Mouse (Mus musculus): ENCODE data around the gene Lman1l.
A peak's percentile ranks its signal among the peaks of the same experiment; 100 is the strongest.

The Lman1l gene

GRCm38 (mm10) chr9:57575577-57575976, 45.0 kb downstream of the Lman1l start:
- no peak for DNase-seq

GRCm38 (mm10) chr9:57574397-57574796, 46.2 kb downstream of the Lman1l start:
- no peak for DNase-seq

GRCm38 (mm10) chr9:57568500-57568899, 52.1 kb downstream of the Lman1l start:
- DNase-seq = no peak

- no peak for DNase-seq
Observed at GRCm38 (mm10) chr9:57566846-57567245, 53.7 kb downstream of the Lman1l start.

- DNase-seq = no peak
Observed at GRCm38 (mm10) chr9:57565741-57566221, 54.8 kb downstream of the Lman1l start.

- DNase-seq = no peak
Observed at GRCm38 (mm10) chr9:57564609-57565008, 56.0 kb downstream of the Lman1l start.

GRCm38 (mm10) chr9:57562896-57563372, 57.6 kb downstream of the Lman1l start:
- no peak for DNase-seq

- no peak for DNase-seq
Observed at GRCm38 (mm10) chr9:57561711-57562099, 58.9 kb downstream of the Lman1l start.

- peak; percentile 92 for DNase-seq
Observed at GRCm38 (mm10) chr9:57560861-57561710, 59.5 kb downstream of the Lman1l start, which contains the start of gene Scamp2. Gene Scamp2 (plus strand): TSS chr9:57560943.

- DNase-seq = no peak
Observed at GRCm38 (mm10) chr9:57560263-57560662, 60.3 kb downstream of the Lman1l start.

GRCm38 (mm10) chr9:57559568-57559967, 61.0 kb downstream of the Lman1l start:
- no peak for DNase-seq

- no peak for DNase-seq
Observed at GRCm38 (mm10) chr9:57558625-57559024, 61.9 kb downstream of the Lman1l start.

GRCm38 (mm10) chr9:57557215-57557614, 63.4 kb downstream of the Lman1l start:
- DNase-seq = no peak

Data from thymus, postnatal 25 days (tissue).